Mouse (Mus musculus) layer of hippocampus, adult 18-20 months (tissue): ENCODE measurements at regions not wholly inside any gene's neighbourhood (a gene's known extent, or its start where the extent isn't known, plus 50 kb on each side); places are given as distances from the start of the nearest gene placed in this dataset.
A peak's percentile ranks its signal among the peaks of the same experiment; 100 is the strongest.

Source experiments
- DNase-seq, 2 experiments: peaks; one replicate each; pipeline ENCODE4 v3.0.0; 2022; ENCODE audit warnings: low spot score in 2 of 2

- DNase-seq, result no peak
These were observed 1185.0 kb upstream of the Cdh7 start for GRCm38 (mm10) chr1:108797053-108797801.

- DNase-seq, result no peak
These were observed 1182.1 kb upstream of the Cdh7 start for GRCm38 (mm10) chr1:108800101-108800500.

- DNase-seq, result peak in 1 of 2 experiments; percentile 10
These were observed 1155.0 kb upstream of the Cdh7 start for GRCm38 (mm10) chr1:108827238-108827637.
